Mouse (Mus musculus) spleen, adult 2 months (tissue): Measurements from ENCODE around the gene Prr19. TPM values are rescaled to one million over a fixed set of nuclear protein-coding genes. Genes with fewer than 3 reads are reported as not detected.
A peak's percentile ranks its signal among the peaks of the same experiment; 100 is the strongest.

Experiments
- DNase-seq, 2 experiments: peaks; one replicate each; pipeline versions ENCODE4 v3.0.0 to v3.0.0-alpha.2; 2012 to 2021; ENCODE audit warnings: low spot score in 2 of 2, low read depth in 1 of 2
- H3K27ac ChIP-seq: fragments of 200-500 bp; 2 replicates; pipeline ENCODE4 v1.5.1; 2012; ENCODE audit warnings: low read length, inconsistent platforms; ENCODE audit not compliant: insufficient read depth
- H3K27me3 ChIP-seq: fragments of 200-500 bp; 2 replicates; pipeline ENCODE4 v1.6.1; 2012; ENCODE audit warnings: mild to moderate bottlenecking, moderate library complexity, low read length, inconsistent platforms; ENCODE audit not compliant: control insufficient read depth, insufficient read depth
- H3K36me3 ChIP-seq: fragments of 200-500 bp; 2 replicates; pipeline ENCODE4 v1.6.1; 2012; ENCODE audit warnings: mild to moderate bottlenecking, low read length, inconsistent platforms; ENCODE audit not compliant: control insufficient read depth, insufficient read depth
- H3K4me1 ChIP-seq: fragments of 200-500 bp; 2 replicates; pipeline ENCODE4 v1.6.1; 2011; ENCODE audit warnings: inconsistent platforms; ENCODE audit not compliant: control insufficient read depth, insufficient read depth, insufficient read length
- H3K4me3 ChIP-seq: fragments of 200-500 bp; 2 replicates; pipeline ENCODE4 v1.5.1; 2011; ENCODE audit warnings: mild to moderate bottlenecking, inconsistent platforms; ENCODE audit not compliant: insufficient read depth, insufficient read length; ENCODE audit errors: extremely low read depth
- CTCF ChIP-seq: fragments of 200-500 bp; IDR thresholded peaks from 2 replicates; pipeline ENCODE4 v1.5.1; 2011; ENCODE audit warnings: mild to moderate bottlenecking, inconsistent platforms; ENCODE audit not compliant: insufficient read depth, insufficient read length, insufficient replicate concordance; ENCODE audit errors: extremely low read depth
- POLR2A ChIP-seq: fragments of 200-500 bp; IDR thresholded peaks from 2 replicates; pipeline ENCODE4 v1.6.1; 2011; ENCODE audit warnings: low read depth, low read length, inconsistent platforms
- WGBS: fragments of 180-500 bp; shearing (Covaris S2); methylation state at CpG from one replicate; pipeline ENCODE4 v1.1.7; 2018; 5-methylcytosine and 5-hydroxymethylcytosine counted together
- polyA plus RNA-seq: library from polyadenylated mRNA; depleted of rRNA; stranded (reverse); fragments of >200 nt; gene quantifications from 2 replicates; pipeline ENCODE4 v1.2.3, GENCODE M21; 2012

Prr19 gene
- polyA plus RNA-seq, 1 experiment: not detected

DNA sequence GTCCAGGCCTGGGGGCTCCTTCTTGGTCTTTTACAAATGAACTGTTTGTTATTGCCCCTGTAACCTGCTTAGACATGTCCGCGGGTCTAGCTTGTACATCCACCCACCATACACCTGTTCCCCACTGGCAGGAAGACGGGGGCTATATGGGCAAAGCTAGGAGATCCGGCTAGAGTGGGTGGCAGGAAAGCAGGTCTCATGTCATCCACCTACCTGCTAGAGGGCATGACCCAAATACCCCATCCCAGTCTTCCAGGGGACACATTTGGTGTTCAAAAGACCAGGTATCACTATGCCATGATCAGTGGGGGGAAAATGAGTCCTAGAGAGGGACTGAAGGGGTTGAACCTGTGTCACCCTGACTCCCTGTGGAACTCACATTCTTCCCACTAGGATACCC, 23.8 kb upstream of the Prr19 start:
- TF ChIP-seq POLR2A (no peak), CTCF (no peak)
- Histone ChIP-seq H3K4me3 (no peak overlapping the region), H3K36me3 (0 out of 2 replicates have a peak, but pooled peaks cover 6% of the 10 kb centered on the region), H3K4me1 (peaks cover 29% of the 10 kb centered on the region), H3K27me3 (no peaks in the 10 kb centered on the region), H3K27ac (0 out of 2 replicates have a peak overlapping the region, but pooled peaks have one; percentile 2)
- DNase-seq: no peak
- 75% methylated on average over 4 of the region's 4 CpGs for WGBS

DNA sequence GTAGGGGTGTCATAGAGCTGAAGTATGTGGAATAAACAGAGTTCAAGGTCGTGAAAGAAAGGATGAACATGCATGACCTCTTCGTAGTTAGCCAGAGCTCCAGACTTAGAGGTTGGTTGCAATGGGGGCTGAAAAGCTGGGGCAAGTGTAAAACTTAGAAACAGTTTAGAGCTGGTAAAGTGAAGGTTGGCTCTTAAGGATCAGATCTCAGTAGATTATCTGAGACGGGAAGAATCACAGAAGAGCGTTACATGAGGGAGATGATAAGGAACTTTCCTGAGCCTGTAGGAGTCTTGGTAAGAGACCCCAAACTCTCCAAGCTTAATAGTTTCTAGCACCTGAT, 23.2 kb upstream of the Prr19 start:
- Histone ChIP-seq H3K27ac (peak overlapping the region; percentile 48; the same call in 1 of the 2 replicates), H3K36me3 (0 out of 2 replicates have a peak, but pooled peaks cover 2% of the 10 kb centered on the region), H3K4me3 (peak overlapping the region; percentile 75; the same call in 1 of the 2 replicates), H3K4me1 (peaks cover 29% of the 10 kb centered on the region), H3K27me3 (no peaks in the 10 kb centered on the region)
- TF ChIP-seq CTCF: no peak
- no peak for TF ChIP-seq POLR2A
- DNase-seq: no peak
- 7% methylated on average over 4 of the region's 4 CpGs for WGBS

DNA sequence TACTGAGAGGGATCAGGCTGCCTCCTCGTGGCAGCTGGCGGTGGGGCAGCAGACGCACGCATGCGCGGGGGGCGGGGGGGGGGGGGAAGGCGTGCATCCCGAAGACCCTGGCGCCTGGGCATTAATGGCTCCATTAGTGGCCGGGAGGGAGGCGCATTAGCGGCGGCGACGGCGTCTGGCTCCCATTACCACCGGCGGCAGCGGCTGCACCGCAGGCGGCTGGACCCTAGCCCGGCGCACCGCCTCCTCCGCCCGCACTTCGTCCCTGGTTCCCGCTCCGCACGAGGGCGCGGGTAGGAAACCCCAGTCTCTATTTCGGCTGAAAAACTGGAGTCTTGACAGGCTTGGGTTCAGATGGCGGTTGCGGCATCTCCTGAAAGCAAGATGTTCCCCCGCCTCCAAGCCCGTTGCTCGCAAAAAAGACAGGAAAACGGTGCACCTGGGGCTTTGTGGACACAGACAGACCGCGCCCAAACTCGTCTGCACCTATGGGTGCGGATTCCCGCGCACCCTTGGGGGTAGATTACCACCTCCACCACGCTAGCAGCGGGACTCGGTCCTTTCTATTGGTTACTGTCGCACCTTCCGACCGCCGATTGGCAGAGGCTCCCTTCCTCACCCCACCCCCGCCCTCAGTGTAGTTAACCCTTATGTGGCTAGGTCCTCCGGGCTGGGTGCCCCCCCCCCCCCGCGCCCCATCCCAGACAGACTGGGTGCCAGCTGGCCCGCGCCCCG, 22.7 kb upstream of the Prr19 start:
- H3K27ac ChIP-seq: peak overlapping the region; percentile 97
- peak; percentile 86 to 91 for DNase-seq
- H3K27me3 ChIP-seq: no peaks in the 10 kb centered on the region
- peaks cover 32% of the 10 kb centered on the region for H3K4me1 ChIP-seq
- TF ChIP-seq POLR2A: peak; percentile 51
- TF ChIP-seq CTCF: peak; percentile 46; the same call in 1 of the 2 replicates
- 1% methylated on average over 47 of the region's 60 CpGs for WGBS
- H3K36me3 ChIP-seq: no peaks in the 10 kb centered on the region
- H3K4me3 ChIP-seq: peak overlapping the region; percentile 75

- Histone ChIP-seq H3K36me3 (no peaks in the 10 kb centered on the region), H3K27me3 (no peaks in the 10 kb centered on the region), H3K4me3 (peak overlapping the region; percentile 75), H3K27ac (peak overlapping the region; percentile 97), H3K4me1 (peaks cover 36% of the 10 kb centered on the region)
- WGBS: under 1% methylated on average over 38 of the region's 49 CpGs
- TF ChIP-seq CTCF (0 out of 2 replicates have a peak, but pooled peaks have one; percentile 14), POLR2A (peak; percentile 33)
- DNase-seq: peak; percentile 85 to 87
Observed at GRCm38 (mm10) chr7:25279076-25279860, 21.9 kb upstream of the Prr19 start.

GRCm38 (mm10) chr7:25279861-25280791, 21.1 kb upstream of the Prr19 start:
- H3K27me3 ChIP-seq: no peaks in the 10 kb centered on the region
- TF ChIP-seq CTCF: no peak
- no peak for TF ChIP-seq POLR2A
- WGBS: 22% methylated on average over 6 of the region's 6 CpGs
- peaks cover 3% of the 10 kb centered on the region for H3K36me3 ChIP-seq
- H3K4me3 ChIP-seq: peak overlapping the region; percentile 75
- peaks cover 37% of the 10 kb centered on the region for H3K4me1 ChIP-seq
- H3K27ac ChIP-seq: peak overlapping the region; percentile 97
- DNase-seq: no peak

GRCm38 (mm10) chr7:25281166-25281733, 20.0 kb upstream of the Prr19 start:
- Histone ChIP-seq H3K27me3 (no peaks in the 10 kb centered on the region), H3K4me1 (peaks cover 37% of the 10 kb centered on the region), H3K27ac (peak overlapping the region; percentile 96), H3K36me3 (peaks cover 14% of the 10 kb centered on the region), H3K4me3 (peak overlapping the region; percentile 58; the same call in 1 of the 2 replicates)
- no peak for DNase-seq
- TF ChIP-seq POLR2A (no peak), CTCF (no peak)
- WGBS: 29% methylated on average over 12 of the region's 12 CpGs
